Mouse (Mus musculus): Measurements from ENCODE around the gene Ttc28. TPM values are rescaled to one million over a fixed set of nuclear protein-coding genes. Genes with fewer than 3 reads are reported as not detected.

Ttc28 gene
- polyA plus RNA-seq, 1 experiment, result 6.8 TPM

GRCm38 (mm10) chr5:110984136-110984681, 104.6 kb downstream of the Ttc28 start:
- H3K4me1 ChIP-seq (ENCODE audit: control insufficient read depth, insufficient read depth, insufficient read length), result no peaks in the 10 kb centered on the region
- no peak overlapping the region for H3K27ac ChIP-seq (ENCODE audit: insufficient read depth, low read length)
- no peak overlapping the region for H3K4me3 ChIP-seq (ENCODE audit: extremely low read depth, insufficient read depth, insufficient read length)
- TF ChIP-seq CTCF (IDR thresholded peaks at IDR 0.05; ENCODE audit: extremely low read depth, insufficient read depth, insufficient read length, insufficient replicate concordance), result no peak
- TF ChIP-seq POLR2A (IDR thresholded peaks at IDR 0.05; ENCODE audit: low read depth, low read length), result no peak
- H3K27me3 ChIP-seq (ENCODE audit: control insufficient read depth, insufficient read depth, low read length), result peaks cover 2% of the 10 kb centered on the region
- no peak for DNase-seq (ENCODE audit: low read depth in 1 of 2, low spot score in 2 of 2)
- WGBS, result 85% methylated on average over 6 of the region's 6 CpGs
- H3K36me3 ChIP-seq (ENCODE audit: control insufficient read depth, insufficient read depth, low read length), result no peaks in the 10 kb centered on the region

- TF ChIP-seq POLR2A (IDR thresholded peaks at IDR 0.05; ENCODE audit: low read depth, low read length), result no peak
- no peak for TF ChIP-seq CTCF (IDR thresholded peaks at IDR 0.05; ENCODE audit: extremely low read depth, insufficient read depth, insufficient read length, insufficient replicate concordance)
- peaks cover 3% of the 10 kb centered on the region; the same call in 1 of the 2 replicates for H3K4me1 ChIP-seq (ENCODE audit: control insufficient read depth, insufficient read depth, insufficient read length)
- H3K36me3 ChIP-seq (ENCODE audit: control insufficient read depth, insufficient read depth, low read length), result no peaks in the 10 kb centered on the region
- H3K4me3 ChIP-seq (ENCODE audit: extremely low read depth, insufficient read depth, insufficient read length), result no peak overlapping the region
- DNase-seq (ENCODE audit: low read depth in 1 of 2, low spot score in 2 of 2), result no peak
- 89% methylated on average over 13 of the region's 13 CpGs for WGBS
- no peak overlapping the region for H3K27ac ChIP-seq (ENCODE audit: insufficient read depth, low read length)
- H3K27me3 ChIP-seq (ENCODE audit: control insufficient read depth, insufficient read depth, low read length), result no peaks in the 10 kb centered on the region
These were observed 117.4 kb downstream of the Ttc28 start for GRCm38 (mm10) chr5:110996835-110997539.

- 92% methylated on average over 7 of the region's 7 CpGs for WGBS
- DNase-seq (ENCODE audit: low read depth in 1 of 2, low spot score in 2 of 2), result no peak
- H3K27ac ChIP-seq (ENCODE audit: insufficient read depth, low read length), result no peak overlapping the region
- TF ChIP-seq CTCF (IDR thresholded peaks at IDR 0.05; ENCODE audit: extremely low read depth, insufficient read depth, insufficient read length, insufficient replicate concordance) (no peak), POLR2A (IDR thresholded peaks at IDR 0.05; ENCODE audit: low read depth, low read length) (no peak)
- no peaks in the 10 kb centered on the region for H3K27me3 ChIP-seq (ENCODE audit: control insufficient read depth, insufficient read depth, low read length)
- H3K36me3 ChIP-seq (ENCODE audit: control insufficient read depth, insufficient read depth, low read length), result no peaks in the 10 kb centered on the region
- H3K4me3 ChIP-seq (ENCODE audit: extremely low read depth, insufficient read depth, insufficient read length), result no peak overlapping the region
- peaks cover 3% of the 10 kb centered on the region; the same call in 1 of the 2 replicates for H3K4me1 ChIP-seq (ENCODE audit: control insufficient read depth, insufficient read depth, insufficient read length)
These were observed 118.1 kb downstream of the Ttc28 start for GRCm38 (mm10) chr5:110997692-110998091.

GRCm38 (mm10) chr5:110998298-110998697, 118.7 kb downstream of the Ttc28 start:
- H3K4me3 ChIP-seq (ENCODE audit: extremely low read depth, insufficient read depth, insufficient read length), result no peak overlapping the region
- H3K27me3 ChIP-seq (ENCODE audit: control insufficient read depth, insufficient read depth, low read length), result no peaks in the 10 kb centered on the region
- DNase-seq (ENCODE audit: low read depth in 1 of 2, low spot score in 2 of 2), result no peak
- H3K36me3 ChIP-seq (ENCODE audit: control insufficient read depth, insufficient read depth, low read length), result no peaks in the 10 kb centered on the region
- H3K4me1 ChIP-seq (ENCODE audit: control insufficient read depth, insufficient read depth, insufficient read length), result peaks cover 3% of the 10 kb centered on the region; the same call in 1 of the 2 replicates
- no peak overlapping the region for H3K27ac ChIP-seq (ENCODE audit: insufficient read depth, low read length)
- 78% methylated on average over 4 of the region's 4 CpGs for WGBS
- no peak for TF ChIP-seq CTCF (IDR thresholded peaks at IDR 0.05; ENCODE audit: extremely low read depth, insufficient read depth, insufficient read length, insufficient replicate concordance)

GRCm38 (mm10) chr5:111000953-111001352, 121.3 kb downstream of the Ttc28 start:
- peak; percentile 40; the same call in 1 of the 2 replicates for TF ChIP-seq CTCF (IDR thresholded peaks at IDR 0.05; ENCODE audit: extremely low read depth, insufficient read depth, insufficient read length, insufficient replicate concordance)
- no peak for TF ChIP-seq POLR2A (IDR thresholded peaks at IDR 0.05; ENCODE audit: low read depth, low read length)
- H3K4me3 ChIP-seq (ENCODE audit: extremely low read depth, insufficient read depth, insufficient read length), result no peak overlapping the region
- H3K27ac ChIP-seq (ENCODE audit: insufficient read depth, low read length), result no peak overlapping the region
- peaks cover 3% of the 10 kb centered on the region; the same call in 1 of the 2 replicates for H3K4me1 ChIP-seq (ENCODE audit: control insufficient read depth, insufficient read depth, insufficient read length)
- no peaks in the 10 kb centered on the region for H3K36me3 ChIP-seq (ENCODE audit: control insufficient read depth, insufficient read depth, low read length)
- DNase-seq (ENCODE audit: low read depth in 1 of 2, low spot score in 2 of 2), result no peak
- no peaks in the 10 kb centered on the region for H3K27me3 ChIP-seq (ENCODE audit: control insufficient read depth, insufficient read depth, low read length)
- 91% methylated on average over 5 of the region's 5 CpGs for WGBS

- DNase-seq (ENCODE audit: low read depth in 1 of 2, low spot score in 2 of 2), result no peak
- no peaks in the 10 kb centered on the region for H3K27me3 ChIP-seq (ENCODE audit: control insufficient read depth, insufficient read depth, low read length)
- peaks cover 3% of the 10 kb centered on the region; the same call in 1 of the 2 replicates for H3K4me1 ChIP-seq (ENCODE audit: control insufficient read depth, insufficient read depth, insufficient read length)
- no peak overlapping the region for H3K4me3 ChIP-seq (ENCODE audit: extremely low read depth, insufficient read depth, insufficient read length)
- no peaks in the 10 kb centered on the region for H3K36me3 ChIP-seq (ENCODE audit: control insufficient read depth, insufficient read depth, low read length)
- 90% methylated on average over 5 of the region's 5 CpGs for WGBS
- H3K27ac ChIP-seq (ENCODE audit: insufficient read depth, low read length), result no peak overlapping the region
- no peak for TF ChIP-seq POLR2A (IDR thresholded peaks at IDR 0.05; ENCODE audit: low read depth, low read length)
- TF ChIP-seq CTCF (IDR thresholded peaks at IDR 0.05; ENCODE audit: extremely low read depth, insufficient read depth, insufficient read length, insufficient replicate concordance), result no peak
These were observed 123.6 kb downstream of the Ttc28 start for GRCm38 (mm10) chr5:111003220-111003619.

GRCm38 (mm10) chr5:111003750-111004149, 124.1 kb downstream of the Ttc28 start:
- 93% methylated on average over 9 of the region's 9 CpGs for WGBS

More at GRCm38 (mm10) chr5:111003750-111004149, 124.1 kb downstream of the Ttc28 start:
- Histone ChIP-seq H3K4me1 (ENCODE audit: control insufficient read depth, insufficient read depth, insufficient read length) (peaks cover 3% of the 10 kb centered on the region; the same call in 1 of the 2 replicates), H3K36me3 (ENCODE audit: control insufficient read depth, insufficient read depth, low read length) (no peaks in the 10 kb centered on the region), H3K4me3 (ENCODE audit: extremely low read depth, insufficient read depth, insufficient read length) (no peak overlapping the region), H3K27ac (ENCODE audit: insufficient read depth, low read length) (no peak overlapping the region), H3K27me3 (ENCODE audit: control insufficient read depth, insufficient read depth, low read length) (no peaks in the 10 kb centered on the region)
- no peak for DNase-seq (ENCODE audit: low read depth in 1 of 2, low spot score in 2 of 2)
- TF ChIP-seq POLR2A (IDR thresholded peaks at IDR 0.05; ENCODE audit: low read depth, low read length), result no peak
- TF ChIP-seq CTCF (IDR thresholded peaks at IDR 0.05; ENCODE audit: extremely low read depth, insufficient read depth, insufficient read length, insufficient replicate concordance), result no peak

All from spleen, adult 2 months (tissue).